Mouse (Mus musculus) heart, postnatal 10 days (tissue): ENCODE measurements at regions not wholly inside any gene's neighbourhood (a gene's known extent, or its start where the extent isn't known, plus 50 kb on each side); places are given as distances from the start of the nearest gene placed in this dataset.

Experiments
- DNase-seq, 2 experiments: peaks; one replicate each; pipeline ENCODE4 v3.0.0; 2021
- intact Hi-C: fragments of 180-260 bp; cut with DNase I; formaldehyde crosslinking; loops from one replicate; pipeline ENCODE4 v1.15.1; 2025

DNA sequence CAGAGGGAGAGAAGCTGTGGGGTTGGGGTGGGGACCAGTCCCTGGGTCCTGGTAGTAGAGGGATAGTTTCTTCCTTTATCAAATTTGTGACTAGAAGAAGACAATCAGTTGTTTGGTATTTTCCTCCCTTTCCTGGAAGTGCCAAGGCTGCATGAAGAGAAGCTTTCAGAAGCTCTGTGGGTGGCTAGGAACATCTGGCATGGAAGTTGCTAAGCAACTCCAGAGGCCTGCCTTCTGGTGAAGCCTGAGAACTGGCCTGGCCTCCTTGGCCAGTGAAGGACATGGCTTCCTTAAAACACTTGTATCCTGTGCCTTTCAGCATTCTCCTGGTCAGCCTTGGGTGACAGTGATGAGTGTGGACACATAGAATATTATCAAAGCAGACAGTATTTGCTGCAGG, 217.9 kb downstream of the 4933412E24Rik start:
- intact Hi-C loops = no loop called here
- DNase-seq = peak in 1 of 2 experiments; percentile 16

DNA sequence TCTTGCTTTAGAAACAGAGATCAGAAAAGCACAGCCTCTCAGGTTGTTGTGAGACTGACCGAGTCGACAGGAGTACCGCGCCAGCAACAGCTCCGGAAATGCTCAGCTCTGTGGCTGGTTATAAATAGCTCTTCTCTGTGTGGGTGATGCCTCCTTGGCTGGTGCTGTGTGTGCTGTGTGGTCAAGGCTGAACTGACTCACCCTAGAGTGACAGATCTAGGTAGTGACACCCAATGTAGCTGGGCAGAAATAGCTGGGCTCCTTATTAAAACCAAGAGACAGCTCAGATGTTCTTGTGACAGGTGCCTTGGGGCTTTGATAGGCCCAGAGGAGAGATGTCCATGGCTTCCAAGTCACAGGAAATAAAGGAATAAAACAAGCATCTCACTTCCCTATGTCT, 220.7 kb downstream of the 4933412E24Rik start:
- DNase-seq = peak; percentile 53 to 61
- intact Hi-C loops = no loop called here

DNA sequence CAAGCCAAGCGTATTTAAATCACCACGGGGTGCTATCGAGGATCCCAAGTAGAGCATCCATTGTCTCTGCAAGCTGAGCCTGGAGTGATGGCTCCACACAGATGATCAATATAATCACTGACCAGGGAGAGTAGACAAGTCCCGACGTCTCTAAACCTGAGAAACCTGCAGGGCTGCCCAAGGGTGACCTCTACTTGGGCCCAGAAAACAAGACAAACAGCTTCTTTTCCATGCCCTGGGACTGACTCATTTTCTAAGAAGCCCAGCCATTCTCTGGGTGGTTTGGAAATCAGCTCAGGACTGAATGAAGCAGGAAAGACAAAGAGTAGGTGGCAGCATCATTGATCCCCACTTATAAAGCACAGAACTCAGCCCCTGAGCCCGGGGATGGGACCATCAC, 221.5 kb downstream of the 4933412E24Rik start:
- intact Hi-C loops = no loop called here
- DNase-seq = no peak

DNA sequence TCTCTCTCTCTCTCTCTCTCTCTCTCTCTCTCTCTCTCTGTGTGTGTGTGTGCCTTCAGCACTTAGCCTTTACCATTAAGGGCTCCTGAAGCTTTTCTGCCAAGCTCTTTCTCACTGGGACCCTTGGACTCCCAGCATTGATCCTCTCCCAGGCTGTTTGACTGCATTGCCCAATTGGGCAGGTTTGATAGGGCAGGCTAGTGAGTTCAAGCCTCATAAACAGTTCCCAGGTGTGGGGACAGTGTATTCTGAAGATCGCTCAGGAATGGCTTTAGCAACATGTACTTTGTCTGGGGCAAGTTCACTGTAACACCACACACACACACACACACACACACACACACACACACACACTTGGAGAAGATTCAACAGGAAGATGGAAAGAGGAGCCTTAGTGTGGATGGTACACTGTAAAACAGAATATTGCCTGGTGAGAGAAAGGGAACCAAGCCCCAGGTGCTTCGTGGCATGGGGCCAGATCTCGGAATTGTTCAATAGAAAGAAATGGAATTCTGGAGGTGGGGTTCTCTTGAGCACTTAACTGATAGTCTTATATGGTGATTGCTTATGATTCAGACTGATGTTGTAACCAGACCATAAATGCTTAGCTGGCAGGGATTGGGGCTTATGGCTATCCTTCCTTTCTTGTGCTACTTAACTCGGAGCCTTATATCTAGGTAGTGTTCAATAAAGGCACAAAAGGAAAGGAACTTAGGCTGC, 229.5 kb downstream of the 4933412E24Rik start:
- intact Hi-C loops = no loop called here
- DNase-seq = no peak

DNA sequence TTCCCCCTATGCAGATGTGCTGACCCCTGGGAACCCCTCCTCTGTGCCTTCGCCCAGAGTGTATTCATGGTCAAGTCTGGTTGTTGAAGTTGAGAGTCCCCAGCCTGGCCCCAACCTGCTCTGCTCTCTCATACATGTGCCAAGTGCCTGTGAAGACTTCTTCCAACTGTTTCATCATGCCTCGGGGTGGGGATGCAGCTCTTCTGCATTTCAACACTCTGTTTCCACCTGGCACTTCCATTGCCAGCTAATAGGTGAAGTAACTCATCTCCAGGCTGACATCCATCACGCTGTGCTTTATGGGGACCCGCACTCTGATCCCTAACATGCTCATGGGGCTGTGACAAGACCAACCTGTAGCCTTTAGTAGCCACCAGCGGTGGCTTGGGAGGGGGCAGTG, 230.4 kb downstream of the 4933412E24Rik start:
- DNase-seq = no peak
- intact Hi-C loops = no loop called here

DNA sequence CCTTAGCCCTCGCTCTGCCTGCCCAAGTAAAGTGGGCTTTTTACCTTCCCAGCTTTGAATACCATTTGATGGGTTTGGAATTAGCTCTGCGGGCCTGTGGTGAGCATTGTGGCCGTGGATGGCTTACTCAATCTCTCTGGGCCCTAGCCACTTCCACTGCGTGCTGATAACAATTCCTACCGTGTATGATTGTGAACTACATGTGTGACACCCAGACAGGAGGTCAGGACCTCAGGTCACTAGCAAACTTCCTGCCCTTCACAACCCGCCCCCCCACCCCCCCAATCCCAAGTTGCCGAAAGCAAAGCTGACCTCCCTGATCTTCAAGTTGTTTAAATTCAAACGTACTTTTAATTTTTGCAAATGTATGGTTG, 231.9 kb downstream of the 4933412E24Rik start:
- intact Hi-C loops = no loop called here
- DNase-seq = no peak

DNA sequence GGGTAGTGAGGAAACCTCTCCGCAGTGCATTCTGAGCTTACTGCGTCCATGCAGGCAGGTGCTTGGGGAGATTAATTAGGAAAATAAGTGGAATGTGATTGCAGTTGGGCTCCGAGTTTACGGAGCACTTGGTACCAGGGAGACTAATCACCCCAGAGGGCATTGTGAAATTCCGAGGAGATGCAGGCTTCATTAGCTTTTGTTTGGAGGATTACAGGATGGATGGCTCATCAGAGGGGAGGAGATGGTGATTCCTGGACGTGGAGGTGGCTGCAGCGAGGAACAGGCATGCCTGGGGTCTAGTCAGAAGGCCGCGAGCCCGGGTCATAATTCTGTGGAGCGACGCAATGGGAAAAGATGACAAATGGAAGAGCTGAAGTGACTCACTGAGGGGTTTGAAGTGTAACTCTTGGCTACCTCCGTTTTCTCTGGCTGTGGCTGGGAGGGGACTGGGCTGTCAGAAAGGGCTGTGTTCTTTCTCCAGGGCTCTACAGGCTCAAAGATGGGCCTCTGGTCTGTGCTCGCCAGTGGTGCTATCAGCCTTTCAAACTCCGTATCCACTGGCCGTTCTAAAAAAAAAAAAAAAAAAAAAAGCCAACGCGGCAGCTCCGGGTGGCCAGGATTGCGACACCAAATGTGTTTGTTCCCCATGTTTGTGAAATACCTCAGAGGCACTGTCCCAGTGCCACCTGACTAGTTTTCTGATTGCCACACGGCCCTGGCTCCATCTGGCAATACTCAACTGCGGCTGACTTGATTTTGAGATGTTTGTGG, 232.4 kb downstream of the 4933412E24Rik start:
- peak; percentile 35 to 38 for DNase-seq
- intact Hi-C loops = no loop called here

DNA sequence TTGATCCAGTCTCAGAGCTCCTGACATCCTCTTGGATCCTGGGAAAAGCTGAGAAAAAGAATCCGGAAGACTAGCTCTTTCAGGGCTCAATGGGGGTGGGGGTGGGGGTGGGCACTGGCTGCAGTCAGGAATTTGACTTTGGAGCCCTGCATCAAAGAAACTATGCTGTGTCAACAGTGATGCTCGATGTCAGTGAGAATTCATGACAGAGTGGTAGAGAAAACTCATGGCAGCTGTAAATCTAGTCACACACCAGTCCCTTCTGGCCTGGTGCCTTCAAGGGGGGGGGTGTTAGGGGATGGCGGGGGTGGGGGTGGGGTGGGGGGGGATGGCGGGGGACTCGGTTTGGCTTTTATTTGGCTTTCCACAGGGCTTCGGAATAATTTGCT, 233.0 kb downstream of the 4933412E24Rik start:
- DNase-seq = no peak
- intact Hi-C loops = no loop called here

DNA sequence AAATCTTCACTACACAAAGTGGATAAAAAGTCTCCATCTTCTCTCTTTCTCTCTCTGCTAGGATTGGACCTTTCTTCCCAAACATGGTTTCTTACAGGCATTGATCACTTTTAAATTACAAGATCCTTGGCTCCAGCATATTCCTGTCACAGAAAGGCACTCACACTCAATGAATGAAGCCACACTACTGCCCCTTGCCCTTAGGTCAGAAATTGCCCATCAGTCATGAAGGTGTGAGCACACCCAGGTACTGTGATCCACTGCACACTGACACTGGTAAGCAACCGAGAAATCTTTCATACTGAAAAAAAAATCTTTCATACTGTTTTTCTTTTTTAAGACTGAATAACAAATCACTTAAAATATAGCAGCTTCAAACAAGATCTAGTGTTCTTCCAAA, 235.9 kb downstream of the 4933412E24Rik start:
- intact Hi-C loops = no loop called here
- no peak for DNase-seq

DNA sequence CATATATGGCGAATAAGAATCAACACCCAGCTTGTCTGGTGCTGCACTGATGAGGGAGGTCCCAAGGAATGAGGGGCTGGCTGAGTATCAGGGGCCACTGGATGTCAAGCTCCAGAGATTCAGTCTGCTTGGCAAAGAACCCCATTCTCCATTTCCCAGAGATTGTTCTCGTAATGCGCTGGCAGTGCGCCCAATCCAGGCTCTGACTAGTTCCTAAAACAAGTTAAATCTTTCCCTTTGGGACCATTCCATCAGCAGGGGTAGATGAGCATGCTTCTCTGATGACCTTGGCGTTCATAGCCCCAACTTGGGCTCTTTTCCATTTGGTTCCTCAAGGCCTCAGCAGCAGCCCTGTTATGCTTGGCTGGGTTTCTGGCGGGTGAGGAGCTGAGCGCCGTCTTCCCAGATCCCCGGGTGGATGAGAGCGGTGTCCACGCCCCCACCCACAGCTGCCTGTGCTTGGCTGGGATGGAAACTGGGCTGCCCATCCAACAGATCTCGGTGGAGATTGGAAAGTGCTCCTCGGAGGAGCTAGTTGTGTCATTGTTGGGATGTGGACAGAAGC, 239.0 kb downstream of the 4933412E24Rik start:
- intact Hi-C loops = no loop called here

DNA sequence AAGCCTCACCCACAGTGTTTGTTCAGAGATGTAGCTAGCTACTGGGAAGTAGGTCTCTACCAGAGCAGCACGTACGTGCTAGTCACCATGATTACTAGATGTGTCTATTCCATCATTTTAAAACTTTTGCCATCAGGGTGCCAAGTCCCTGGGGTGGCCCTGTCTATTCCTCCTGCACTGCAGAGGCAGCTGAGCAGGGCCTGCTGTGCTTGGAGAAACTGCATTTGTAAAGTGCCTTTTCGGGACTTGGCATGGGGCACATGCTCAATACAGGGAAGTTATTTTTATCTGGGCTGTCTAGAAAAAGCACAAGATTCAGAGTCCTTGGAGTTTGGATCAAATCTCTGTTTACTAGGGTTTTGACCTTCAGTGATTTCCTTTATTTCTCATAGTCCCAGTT, 240.6 kb downstream of the 4933412E24Rik start:
- peak; percentile 30 to 36 for DNase-seq
- intact Hi-C loops = no loop called here

More for the DNA sequence above, 239.0 kb downstream of the 4933412E24Rik start:
- DNase-seq = peak; percentile 88 to 92

DNA sequence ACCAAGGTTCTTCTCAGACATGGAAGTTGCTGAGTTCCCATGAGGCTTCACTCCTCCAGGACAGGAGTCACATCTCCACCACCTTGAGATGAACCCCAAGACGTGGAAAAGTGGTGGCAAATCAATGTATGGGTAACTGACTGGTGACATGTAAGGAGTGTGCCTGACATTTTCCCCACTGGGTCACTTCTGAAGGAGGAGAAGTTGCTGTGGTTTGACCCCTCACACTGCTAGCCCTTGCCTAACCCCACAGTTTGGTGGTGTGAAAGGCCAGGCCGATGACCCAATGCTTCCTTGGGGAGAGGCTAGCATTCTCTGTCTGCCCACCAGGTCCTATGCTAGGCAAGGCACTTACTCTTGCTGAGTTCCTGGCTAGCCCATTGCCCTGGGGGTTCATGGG, 242.4 kb downstream of the 4933412E24Rik start:
- DNase-seq = no peak
- intact Hi-C loops = no loop called here

DNA sequence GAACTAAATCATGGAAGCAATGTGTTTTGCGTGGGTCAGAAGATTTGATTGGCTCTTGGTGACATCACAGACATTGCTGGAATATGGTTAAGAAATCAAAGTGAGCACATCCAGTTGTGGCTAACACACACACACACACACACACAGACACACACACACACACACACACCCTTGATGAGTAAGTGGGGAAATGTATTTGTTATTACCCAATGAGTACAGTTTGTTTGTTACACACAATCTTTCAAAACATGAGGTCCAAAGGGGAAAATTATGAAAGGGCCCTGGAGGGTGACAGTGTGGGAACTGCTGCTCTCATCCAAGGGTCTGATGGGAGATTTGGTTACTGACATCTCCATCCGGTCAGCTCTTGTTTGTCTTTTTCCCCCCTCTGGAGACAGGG, 243.8 kb downstream of the 4933412E24Rik start:
- intact Hi-C loops = no loop called here
- DNase-seq = no peak

DNA sequence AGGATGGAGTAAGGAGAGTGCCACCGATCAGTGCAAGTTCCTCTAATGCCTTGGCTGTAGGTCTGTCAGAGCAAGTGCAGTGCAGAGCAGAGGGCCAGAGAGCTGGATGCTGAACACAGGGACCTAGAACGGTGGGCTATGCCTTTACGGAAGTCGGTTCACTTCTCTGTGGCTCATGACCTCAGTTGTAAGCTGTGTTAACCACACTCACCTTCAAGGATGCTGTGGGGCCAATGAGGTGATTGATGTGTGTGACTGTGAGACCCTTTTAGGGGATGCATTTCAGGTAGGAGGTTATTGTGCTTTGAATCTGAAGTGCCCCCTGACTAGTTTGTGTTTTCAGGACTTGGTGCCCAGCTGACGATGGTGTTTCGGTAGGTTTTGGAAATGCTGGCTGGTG, 254.4 kb downstream of the 4933412E24Rik start:
- intact Hi-C loops = no loop called here
- no peak for DNase-seq

DNA sequence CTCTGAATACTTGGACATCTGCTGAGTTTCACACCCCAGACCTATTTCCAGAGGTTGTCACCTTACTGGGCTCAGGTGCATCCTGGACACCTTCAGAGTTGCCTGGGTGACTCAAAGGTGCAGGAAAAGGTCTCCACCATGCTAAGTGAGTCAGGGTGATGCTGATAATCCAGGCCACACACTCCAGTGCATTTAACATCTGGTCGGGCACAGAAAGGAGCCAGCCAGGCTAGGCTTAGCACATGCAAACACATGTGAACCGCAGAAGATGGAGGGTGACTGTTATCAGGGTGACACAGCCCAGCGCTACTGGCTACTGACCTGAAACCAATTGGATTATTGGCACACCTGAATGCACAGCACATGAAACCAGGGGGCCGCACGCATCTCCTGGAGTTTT, 255.9 kb downstream of the 4933412E24Rik start:
- intact Hi-C loops = no loop called here
- no peak for DNase-seq

DNA sequence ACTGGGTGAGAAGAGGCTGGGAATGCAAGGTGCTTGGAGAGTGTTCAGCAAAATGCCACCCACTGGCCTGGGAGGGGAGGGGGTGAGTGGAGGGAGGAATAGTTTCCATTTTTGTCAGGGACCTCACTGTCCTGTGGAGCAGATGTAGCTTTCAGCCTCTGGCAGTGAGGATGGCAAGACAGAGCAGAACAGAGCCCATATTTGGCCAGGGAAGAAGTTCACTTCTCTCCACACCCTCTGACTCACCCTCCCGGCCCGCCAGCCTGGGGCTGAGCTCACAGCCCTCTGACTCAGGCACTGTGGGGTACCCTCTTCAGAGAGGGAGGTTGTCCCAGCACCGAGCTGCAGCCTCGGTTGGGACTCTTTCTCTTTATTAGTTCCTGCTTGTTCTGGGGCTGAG, 256.8 kb downstream of the 4933412E24Rik start:
- intact Hi-C loops = no loop called here
- DNase-seq = peak; percentile 59 to 65

DNA sequence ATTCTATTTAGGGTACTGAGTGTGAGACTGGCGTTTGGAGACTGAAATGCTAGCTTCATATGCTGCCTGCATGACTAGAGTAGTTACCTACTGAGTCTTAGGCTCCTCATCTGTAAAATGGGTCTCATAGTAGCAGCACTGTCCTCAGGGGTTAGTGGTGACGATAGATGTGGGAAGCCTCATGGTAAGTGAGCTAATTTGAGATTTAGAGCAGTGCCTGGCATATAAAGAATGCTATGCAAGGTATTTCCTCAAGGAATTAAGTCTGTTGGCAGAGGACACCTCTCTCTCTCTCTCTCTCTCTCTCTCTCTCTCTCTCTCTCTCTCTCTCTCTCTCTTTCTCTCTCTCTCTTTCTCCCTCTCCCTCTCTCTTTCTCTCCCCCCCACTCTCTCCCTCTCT, 257.4 kb downstream of the 4933412E24Rik start:
- no peak for DNase-seq
- intact Hi-C loops = no loop called here

DNA sequence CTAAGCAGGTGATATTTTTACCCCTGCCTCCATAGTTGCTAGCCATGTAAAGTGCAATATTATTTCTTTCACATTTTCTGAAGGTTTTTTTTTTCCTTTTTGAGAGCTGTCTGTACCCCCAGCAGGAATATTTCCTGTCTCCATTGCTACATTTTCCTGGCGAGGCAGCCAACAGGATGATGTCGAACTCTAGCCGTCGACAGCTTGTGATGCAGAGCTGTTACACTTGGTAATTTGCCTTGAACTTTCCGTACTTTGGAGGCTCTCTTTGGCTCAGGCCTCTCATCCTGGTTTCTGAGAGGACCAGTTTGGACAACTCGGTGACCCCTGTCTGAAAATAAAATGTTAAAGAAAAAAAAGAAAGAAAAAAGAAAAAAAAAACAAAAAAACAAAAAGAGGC, 260.3 kb downstream of the 4933412E24Rik start:
- peak; percentile 53 to 55 for DNase-seq
- intact Hi-C loops = no loop called here

DNA sequence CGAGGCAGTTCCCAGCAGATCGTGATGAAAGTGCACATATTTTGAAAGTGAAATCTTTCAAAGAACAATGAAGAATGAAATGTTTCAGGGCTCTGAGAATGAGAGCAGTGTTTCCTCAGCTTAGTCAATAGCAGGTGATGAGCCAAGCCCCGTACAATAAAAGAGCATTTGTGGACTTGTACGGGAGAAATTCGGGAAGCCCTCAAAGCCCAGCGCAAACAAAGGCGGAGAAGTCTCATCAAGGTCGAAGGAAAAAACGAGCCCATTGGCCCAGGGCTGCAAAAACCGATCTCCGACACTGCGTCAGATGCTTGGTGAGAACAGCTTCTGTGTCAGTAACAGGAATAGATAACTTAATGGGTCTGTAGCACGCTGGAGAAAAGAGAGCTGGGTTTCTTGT, 261.5 kb downstream of the 4933412E24Rik start:
- intact Hi-C loops = no loop called here

DNA sequence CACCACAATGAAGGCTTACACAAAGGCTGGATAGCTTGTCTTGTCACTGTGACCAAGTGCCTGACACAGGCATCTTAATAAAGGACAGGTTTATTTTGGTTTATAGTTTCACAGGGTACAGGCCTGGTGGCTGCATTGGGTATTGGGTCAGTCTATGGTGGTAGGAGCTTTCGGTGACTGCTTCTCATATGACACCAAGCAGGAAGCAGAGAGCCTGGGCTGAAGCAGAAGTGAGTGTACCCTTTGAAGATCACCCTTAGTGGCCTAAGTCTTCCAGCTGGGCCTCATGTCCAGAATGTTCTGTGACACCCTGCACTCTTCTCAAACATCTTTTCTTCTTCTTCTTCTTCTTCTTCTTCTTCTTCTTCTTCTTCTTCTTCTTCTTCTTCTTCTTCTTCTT, 264.1 kb downstream of the 4933412E24Rik start:
- no peak for DNase-seq
- intact Hi-C loops = no loop called here

More for the DNA sequence above, 261.5 kb downstream of the 4933412E24Rik start:
- no peak for DNase-seq

DNA sequence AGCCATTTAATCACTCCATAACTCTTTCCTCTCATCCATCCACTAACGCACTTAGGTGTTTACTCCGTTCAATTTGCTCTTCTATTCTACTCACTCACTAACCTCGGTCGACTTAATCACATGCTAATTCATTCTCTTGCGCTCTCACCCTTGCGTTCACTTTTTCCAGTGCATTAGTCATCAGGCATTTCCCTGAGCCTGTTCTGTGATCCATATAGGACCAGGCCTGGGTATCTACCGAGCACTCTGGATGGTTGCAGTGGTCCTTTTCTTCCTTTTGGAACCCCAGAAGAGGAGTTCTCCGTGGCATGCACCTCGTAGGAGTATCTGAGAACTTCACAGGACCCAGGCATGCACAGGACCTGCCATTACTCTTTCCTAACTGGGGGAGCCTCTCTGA, 270.1 kb downstream of the 4933412E24Rik start:
- DNase-seq = no peak
- intact Hi-C loops = no loop called here

DNA sequence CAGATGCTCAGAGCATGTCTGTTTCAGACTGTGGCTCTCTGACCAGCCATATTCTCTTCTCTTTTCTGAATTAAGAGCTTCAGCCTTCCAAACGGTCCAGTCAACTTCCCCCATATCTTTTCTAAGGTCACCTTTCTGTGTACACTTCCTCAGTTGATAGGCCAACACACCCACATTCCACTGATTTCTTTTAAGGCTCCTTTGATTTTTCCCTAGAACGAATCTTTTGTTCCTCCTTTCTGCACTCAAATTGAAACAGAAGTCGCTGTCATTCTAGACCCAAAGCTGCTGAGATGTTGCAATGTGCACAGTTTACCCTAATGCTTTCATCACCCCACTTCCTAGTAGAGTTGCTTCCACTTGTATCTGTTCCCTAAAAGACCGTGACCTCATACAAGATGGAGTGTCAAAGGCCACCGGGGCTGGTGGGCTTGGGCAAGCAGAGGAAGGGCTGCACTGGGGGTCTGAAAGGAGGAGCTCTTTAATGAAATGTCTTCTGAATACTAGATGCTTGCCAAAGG, 271.9 kb downstream of the 4933412E24Rik start:
- intact Hi-C loops = no loop called here
- no peak for DNase-seq
